Mouse (Mus musculus) erythroblast, adult 5-6 weeks (primary cell): ENCODE results near the gene Fkbp5. TPM values are rescaled to one million over a fixed set of nuclear protein-coding genes. Genes with fewer than 3 reads are reported as not detected.
A peak's percentile ranks its signal among the peaks of the same experiment; 100 is the strongest.

Experiments
- ATAC-seq: replicated peaks from 2 replicates; pipeline ENCODE4 v1.8.0; 2016; ENCODE audit warnings: moderate number of reproducible peaks, mild to moderate bottlenecking, moderate TSS enrichment, inconsistent platforms; ENCODE audit not compliant: poor library complexity, low FRiP score, severe bottlenecking
- total RNA-seq, 2 experiments: library from RNA; stranded (forward) in 1 of 2; stranded (reverse) in 1 of 2; fragments of 150-400 nt in 1 of 2; fragments of 200-764, 138-1000 nt in 1 of 2; gene quantifications; 2 replicates each; pipeline versions ENCODE4 v1.2.3 to v1.2.4; 2015 to 2017; ENCODE audit warnings: low replicate concordance in 2 of 2

Fkbp5 gene
- total RNA-seq, 2 experiments from 2014 or later: 3.7 to 13.8 TPM

DNA sequence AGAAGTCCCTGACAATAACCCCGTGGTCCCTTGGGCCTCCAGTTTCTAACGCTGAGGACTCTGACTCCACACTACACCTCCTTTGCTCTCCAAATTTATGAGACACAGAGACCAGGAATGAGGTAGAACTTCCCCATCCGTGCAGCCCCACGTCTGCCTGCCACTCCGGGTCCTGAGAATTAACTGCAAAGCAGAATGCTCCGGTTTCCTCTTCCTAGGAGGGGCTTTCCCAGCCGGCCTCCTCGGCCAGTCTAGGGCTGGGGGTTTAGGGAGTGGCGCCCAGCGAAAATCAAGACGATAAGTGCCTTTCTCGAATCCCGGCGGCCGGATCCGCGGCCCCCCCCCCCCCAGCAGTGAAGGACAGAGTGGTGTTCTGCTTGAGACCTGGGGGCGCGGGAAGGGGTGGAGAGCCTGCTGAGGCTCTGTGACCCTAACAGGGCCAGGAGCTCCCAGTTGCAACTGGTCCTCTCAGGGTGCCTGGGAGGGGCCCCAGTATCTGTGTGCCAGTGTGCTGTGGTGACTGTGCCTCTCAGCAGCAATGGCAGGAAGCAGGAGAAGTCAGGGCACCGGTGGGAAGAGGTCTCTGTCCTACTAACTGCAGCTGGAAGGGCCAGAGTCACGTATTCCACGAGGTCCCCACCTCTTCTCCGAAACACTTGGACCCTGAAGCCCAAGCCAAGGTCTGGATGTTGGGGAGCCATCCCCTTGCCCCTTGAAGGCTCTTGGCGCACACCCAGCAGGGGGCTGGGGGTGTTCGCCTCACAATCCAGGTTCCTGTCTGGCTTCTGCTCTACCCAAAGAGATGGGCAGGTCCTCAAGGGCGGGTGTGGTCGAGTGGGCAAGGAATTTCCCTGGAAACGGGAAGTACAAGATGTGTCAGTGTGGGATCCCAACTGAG, 6.6 kb downstream of the Fkbp5 start:
- no peak for ATAC-seq

DNA sequence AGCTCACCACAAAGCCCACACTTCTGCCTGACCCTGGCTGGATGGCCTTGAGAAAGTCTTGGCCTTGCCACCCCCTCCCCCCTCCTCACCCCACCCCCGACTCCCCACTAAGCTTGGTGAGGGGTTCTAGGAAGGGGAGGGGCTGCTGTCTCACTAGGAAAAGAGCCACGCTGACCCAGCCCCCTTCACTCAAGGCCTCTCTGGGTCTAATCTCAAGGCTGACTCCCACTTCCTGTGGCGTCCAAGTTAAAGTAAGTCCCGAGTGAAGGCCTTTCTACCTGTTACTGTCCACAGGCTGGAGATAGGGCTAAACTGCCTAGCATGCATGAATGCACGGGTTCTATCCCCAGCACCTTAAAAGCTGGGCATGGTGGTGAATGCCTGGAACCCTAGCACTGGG, 9.8 kb downstream of the Fkbp5 start:
- no peak for ATAC-seq

DNA sequence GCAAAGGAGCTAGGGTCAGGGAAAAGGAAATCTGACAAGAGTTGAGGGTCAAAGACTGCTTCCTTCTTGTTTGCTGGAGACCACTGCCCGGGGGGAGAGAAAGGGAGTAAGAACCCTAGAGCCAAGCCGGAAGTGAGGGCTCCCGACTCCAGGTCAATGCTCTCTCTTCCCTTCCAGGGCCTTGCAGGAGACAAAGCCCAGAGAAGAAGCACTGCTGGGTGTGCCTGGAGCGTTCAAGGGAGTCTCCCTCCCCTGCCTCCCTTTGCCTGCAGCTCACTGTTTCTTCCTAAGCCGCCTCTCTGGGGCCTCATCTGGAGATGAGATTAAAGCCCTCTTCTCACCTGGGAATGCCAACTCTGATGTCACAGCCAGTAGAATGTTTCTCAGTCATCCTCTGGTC, 10.4 kb downstream of the Fkbp5 start:
- no peak for ATAC-seq

DNA sequence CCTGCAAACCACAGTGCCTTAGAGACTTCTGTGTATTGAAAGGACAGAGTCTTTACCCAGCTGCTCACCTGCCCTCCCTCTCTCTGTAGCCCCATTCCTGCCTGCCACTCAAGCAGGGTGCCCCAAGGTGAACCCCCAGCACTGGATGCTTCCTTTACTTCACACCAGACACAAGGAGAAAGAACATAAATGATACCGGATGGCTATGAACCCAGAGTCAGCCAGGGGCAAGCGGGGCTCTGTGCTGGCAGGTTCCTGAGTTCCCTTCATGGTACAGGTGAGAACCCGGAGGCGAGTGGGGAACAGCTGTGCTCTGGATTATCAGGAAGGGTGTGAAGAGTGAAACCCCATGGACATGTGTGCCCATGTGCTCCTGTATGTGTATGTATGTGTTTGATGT, 11.7 kb downstream of the Fkbp5 start:
- no peak for ATAC-seq

DNA sequence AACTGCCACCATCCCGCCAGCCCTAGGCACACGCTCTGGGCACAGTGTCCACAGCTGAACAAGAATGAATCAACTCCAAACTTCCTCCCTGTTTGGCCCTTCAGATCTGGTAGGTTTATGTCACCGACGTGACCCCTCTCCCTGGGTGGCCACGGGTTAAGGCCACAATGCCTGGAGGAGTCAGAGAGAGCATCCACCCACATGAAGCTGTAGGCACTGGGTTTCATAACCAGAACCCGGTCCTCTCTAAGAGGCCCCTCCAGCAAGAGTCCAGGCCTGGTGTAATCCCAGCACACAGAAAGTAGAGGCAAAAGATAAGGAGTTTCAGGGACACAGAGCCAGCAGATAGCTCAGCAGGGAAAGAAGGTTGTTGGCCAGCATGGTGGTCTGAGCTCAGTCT, 13.1 kb downstream of the Fkbp5 start:
- no peak for ATAC-seq

DNA sequence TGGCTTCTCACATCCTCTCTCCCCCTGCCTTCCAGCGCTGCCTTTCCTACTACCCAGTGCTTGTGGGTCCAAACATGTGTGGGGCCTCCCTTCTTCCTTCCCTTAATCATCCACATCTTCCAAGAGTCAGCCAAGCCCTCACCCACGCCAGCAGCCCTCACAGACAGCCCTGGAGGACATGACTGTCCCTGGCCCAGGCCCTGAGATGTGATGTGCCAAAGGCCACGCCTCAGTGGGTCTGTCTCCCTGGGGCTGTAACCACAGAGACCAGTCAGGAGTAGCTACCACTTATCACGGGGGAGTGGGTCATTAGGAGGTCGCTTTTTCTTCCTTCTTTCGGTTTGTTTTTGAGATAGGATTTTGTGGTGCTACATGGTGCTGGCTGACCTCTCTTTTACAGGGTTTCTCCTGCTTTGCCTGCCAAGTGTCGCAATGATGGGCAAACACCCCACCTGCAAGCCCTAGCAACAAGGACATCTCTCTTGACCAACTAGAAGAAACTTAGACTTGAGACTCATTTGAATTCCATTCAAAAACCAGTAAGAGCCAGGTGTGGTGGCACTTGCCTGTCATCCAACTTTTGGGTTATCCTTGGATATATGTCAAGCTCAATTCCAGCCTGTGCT, 15.0 kb downstream of the Fkbp5 start:
- no peak for ATAC-seq

DNA sequence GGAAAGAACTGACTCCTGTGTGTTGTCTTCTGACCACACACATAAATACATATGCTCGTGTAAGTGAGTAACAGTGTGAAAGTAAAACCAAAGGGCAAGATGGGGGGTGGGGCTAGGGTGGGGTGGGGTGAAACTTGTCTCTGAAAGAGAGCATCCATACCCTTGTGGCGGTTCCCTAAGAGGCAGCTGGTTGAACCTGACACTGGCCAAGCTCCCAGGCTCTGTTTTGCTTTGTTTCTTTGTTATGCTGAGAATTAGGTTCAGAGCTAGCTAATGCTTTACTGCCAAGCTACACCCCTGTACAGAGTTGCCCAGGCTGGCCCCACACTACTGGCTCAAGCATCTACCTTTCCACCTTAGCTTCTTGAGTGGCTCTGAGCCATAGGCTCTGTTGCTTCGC, 16.9 kb downstream of the Fkbp5 start:
- ATAC-seq: no peak

DNA sequence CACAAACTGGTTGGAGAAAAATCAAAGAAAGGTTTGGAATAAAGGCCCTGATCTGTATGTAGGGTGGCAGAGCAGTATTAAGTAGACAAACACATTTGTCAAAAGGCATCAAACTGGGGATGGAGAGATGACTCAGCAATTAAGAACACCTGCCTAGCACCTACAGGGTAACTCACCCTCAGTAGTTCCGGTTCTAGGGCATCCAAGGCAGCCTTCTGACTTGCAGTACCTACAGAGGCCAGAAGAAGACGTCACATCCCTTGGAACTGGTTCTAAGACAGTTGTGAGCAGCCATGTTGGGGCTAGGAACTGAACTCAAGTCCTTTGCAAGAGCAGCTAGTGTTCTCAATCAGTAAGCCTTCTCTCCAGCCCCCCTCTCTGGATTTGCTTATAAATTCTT, 18.1 kb downstream of the Fkbp5 start:
- no peak for ATAC-seq

DNA sequence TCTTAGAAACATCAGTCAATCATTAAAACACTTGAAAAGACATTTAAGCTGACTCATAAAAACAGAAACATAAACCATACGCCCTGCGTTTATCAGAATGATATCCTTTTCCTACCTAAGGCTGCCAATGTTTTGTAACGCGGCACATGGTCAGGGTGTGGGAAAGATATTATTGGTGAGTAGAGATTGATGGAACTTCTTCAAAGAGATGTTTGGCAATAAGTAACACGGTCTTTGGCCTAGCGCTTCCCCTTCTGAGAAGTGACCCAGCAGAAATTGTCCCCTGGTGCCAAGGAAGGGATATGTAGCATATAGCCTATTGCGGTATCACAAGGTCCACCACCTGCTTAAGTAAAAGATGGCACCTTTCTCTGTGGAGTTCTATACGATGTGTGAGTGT, 21.5 kb downstream of the Fkbp5 start:
- ATAC-seq: no peak

DNA sequence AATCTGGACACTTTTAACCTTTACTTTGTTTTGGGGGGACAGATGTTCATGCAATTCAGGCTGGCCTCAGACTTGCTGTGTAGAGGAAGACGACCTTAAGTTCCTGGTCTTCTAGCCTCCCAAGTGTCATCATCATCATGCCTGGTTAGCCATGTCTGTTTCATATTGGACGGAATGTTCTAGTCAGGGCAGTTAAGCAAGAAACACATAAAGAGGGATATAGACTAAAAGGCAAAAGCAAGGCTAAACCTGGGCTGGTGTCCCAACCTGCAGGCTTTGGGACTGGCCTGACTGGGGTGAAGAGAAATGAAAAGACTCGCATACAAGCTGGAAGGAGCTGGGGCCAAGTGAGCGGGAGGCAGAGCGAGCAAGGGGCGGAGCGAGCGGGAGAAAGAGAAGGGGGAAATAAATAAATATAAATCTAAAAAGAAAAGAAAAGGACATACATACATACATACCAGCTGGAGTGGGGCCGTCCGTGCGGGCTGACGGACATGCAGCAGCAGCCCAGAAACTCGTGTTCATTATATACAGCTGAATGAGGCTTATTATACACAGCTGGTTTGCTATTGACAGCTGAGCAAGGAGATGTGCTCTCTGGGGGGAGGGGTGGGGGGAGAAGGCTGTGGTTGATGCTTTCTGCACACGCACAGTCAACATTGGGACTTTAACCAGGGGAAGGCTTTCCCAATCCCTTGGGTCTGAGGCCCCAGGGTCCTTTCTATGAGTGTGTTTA, 26.1 kb downstream of the Fkbp5 start:
- ATAC-seq: no peak

DNA sequence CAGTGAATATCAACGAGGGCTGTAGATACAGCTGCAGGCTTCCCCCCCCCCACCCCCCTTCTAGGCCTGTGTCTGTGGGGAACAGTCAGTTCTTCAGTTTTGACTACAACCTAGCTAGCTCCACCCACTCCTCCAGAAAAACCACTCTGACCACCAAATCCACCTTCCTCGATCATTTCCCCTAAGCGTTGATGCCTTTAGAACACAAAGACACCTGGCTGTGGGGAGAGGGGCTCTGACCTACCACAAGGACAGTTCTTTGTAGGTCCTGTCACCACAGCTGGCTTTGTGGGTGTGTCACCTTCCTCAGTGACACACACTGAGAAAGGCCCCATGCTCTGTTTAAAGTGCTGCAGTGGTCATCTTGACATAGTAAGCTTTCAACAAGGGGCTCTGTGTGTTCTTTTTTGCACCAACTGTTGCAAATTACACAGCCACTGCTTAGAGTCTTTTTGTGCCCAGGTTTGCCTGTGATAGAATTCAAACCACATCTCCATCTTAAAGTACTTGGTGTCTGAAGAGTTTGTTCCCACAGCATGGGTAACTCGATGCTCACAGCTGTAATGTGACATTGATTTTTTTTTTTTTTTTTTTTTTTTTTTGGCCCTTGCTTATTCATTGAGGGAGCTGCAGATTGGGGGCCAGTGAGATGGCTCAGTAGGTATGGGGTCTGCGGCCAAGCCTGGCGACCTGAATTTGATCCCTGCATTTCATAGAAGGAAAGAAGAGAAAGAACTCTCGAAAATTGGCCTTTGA, 28.9 kb downstream of the Fkbp5 start:
- ATAC-seq: no peak

DNA sequence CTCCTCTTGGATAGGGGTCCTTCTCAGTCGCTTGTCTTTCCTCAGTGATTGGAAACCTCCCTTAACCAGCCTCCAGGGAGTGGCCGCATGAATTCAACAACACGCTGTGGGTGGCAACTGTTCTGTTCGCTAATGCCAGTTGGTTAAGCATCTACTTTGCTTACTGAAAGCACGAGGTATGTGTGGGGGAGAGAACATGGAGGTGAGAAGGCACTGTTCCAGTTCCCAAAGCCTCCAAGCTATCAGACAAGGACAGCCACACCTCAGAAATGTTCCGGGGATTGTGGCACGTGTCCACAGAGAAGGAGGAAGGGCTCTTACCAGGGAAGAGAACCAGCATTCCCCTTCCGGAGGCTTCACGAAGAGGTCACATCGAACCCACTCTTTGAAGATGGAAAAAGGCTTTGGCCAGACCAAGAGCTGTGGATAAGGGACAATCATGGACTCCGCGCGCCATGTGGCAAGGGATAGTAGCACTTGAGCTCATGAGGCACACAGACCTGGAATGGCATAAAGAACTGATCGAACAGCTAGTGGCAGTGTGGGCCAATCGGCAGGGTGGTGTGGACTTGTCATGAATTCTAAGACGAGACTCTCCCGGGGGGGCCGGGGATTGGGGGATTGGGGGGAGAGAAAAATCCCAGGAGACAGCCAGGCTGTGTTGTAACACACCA, 29.6 kb downstream of the Fkbp5 start:
- ATAC-seq: no peak

DNA sequence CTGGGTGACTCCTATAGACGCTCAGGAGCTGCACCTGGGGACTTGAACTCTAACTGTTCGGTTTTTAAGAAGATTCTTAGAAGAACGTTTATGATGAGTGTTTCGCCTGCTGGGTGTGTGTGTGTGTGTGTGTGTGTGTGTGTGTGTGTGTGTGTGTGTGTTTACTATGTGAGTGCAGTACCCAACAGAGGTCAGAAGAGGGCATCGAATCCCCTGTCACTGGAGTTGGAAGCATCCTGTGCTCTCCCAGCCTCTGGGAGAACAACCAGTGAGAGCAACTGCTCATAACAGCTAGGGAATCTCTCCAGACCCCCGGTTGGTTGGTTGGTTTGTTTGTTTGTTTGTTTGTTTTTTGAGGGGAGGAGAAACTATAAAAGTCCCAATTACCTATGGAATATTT, 30.6 kb downstream of the Fkbp5 start:
- no peak for ATAC-seq

DNA sequence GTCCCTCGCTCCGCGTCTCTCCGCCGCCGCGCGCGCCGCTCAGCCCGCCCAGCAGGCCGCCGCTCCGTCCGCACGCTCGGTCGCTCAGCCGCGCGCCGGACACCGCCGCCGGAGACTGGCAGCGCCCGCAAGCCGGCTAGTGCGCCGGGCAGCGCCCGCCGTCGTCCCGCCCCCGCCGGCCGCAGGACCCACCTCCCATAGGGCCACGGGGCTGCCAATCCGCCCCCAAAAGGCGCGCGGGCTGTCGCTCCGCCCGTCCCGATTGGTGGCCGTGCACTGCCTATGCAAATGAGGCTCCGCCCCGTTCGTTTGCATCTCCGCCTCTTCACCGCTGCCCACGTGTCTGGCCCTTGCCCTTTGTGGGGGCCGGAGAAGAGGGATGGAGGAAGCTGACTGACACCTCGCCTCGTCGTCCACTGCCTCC, 31.3 kb downstream of the Fkbp5 start:
- peak; percentile 99 for ATAC-seq

DNA sequence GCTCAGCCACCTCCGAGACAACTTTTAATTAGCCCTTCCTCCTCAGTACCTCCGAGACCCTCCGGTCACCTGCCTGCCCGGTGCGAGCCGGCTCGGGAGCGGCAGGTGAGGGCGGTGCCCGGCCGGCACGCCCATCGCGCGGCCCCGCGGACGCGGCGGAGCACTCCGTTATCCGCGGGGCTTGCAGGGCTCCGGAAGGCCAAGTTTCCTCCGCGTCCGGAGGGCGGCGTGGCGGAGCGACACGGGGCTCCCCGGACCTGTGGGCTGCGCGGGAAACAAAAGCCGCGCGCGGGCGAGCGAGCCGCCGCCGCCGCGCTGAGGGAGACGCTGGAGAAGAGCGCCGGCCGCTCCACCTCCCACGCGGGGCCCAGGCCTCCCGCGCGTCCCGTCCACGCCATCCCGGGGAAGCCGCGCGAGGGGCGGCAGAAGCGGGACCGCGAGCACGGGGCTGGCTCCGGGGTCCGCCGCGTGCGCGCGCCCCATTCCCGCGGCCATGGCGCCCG, 31.8 kb downstream of the Fkbp5 start:
- no peak for ATAC-seq

DNA sequence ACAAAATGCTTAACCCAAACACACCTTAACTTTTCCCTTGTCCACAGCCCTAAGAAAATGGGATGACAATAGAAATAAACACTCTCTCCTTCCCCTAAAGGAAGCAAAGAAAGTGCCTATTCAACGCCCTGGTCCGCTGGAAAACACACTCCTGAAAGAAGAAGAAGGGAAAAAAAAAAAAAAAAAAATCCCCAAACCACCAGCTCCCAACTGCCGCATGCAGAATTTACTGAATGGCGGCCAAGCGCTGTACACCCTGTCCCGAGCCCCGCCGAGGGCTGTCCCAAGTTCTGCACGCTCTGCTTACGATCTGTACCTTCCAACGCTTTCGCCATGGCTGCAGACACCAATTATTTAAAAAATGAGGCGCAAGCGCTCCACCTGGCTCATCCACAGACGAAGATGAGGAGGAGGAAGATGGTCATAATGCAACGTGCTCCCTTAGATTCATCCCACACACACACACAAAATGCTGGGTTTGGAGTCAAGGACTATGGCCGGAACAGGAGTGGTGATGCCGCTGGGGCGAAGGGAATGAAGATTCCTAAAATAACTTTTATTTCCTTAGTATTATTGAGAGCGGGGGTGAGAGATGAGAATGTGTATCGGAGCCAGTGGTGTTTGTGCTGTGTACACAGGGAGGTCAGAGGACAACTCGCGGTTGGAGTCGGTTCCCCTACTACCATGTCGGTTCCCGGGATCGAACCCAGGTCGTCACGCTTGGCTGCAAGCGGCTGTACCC, 32.5 kb downstream of the Fkbp5 start:
- ATAC-seq: no peak

DNA sequence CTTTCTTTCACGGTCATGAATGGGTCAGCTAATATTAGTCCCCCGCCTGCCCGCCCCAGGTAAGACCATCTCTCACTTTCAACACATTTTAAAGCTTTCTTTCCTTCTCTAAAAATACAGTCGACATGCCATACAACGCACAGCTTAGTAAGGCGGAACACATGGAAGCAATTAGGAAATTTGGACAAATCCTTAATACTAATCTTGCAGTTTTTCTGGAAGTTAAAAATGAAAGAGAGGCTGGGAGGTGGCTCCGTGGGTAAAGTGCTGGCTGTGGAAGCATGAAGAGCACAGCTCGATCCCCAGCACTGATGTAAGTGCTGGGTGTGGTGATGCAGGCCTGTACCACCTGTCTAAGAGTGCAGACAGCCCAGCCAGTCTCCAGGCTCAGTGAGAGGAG, 39.9 kb downstream of the Fkbp5 start:
- no peak for ATAC-seq

DNA sequence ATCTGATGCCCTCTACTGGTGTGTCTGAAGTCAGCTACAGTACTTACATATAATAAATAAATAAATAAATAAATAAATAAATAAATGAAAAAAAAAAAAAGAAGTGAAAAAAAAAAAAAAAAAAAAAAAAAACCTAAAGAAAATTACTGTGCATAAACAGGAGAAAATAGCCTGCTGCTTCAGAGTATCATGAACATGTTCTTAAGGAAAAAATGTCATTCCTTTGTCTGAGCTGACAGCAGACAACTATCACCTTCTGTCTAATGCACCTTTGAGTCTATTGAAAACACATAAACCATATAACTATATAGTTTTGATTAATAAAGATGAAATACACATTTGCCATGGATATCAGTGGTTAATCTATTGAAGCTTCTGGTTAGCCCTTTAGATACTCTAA, 40.9 kb downstream of the Fkbp5 start:
- ATAC-seq: no peak
